Mouse (Mus musculus): ENCODE measurements around the gene Cfap58.

- no peak for TF ChIP-seq CTCF (IDR thresholded peaks at IDR 0.05; ENCODE audit: low read depth, low read length)
- TF ChIP-seq POLR2AphosphoS5 (IDR thresholded peaks at IDR 0.05; ENCODE audit: insufficient replicate concordance, low read depth, low read length) = no peak
These were observed 85.3 kb downstream of the Cfap58 start for GRCm38 (mm10) chr19:48022763-48023162.
